Mouse (Mus musculus): ENCODE results near the gene Adamtsl1.

Adamtsl1 gene

GRCm38 (mm10) chr4:85669735-85670134 is 155.8 kb downstream of the Adamtsl1 start:
- no peak for DNase-seq (ENCODE audit: low read depth, low spot score)

GRCm38 (mm10) chr4:85672290-85672689 is 158.3 kb downstream of the Adamtsl1 start:
- DNase-seq (ENCODE audit: low read depth, low spot score): no peak

GRCm38 (mm10) chr4:85677621-85678020 is 163.6 kb downstream of the Adamtsl1 start:
- DNase-seq (ENCODE audit: low read depth, low spot score): no peak

GRCm38 (mm10) chr4:85686160-85686559 is 172.2 kb downstream of the Adamtsl1 start:
- DNase-seq (ENCODE audit: low read depth, low spot score): no peak

GRCm38 (mm10) chr4:85695237-85695636 is 181.3 kb downstream of the Adamtsl1 start:
- no peak for DNase-seq (ENCODE audit: low read depth, low spot score)

- no peak for DNase-seq (ENCODE audit: low read depth, low spot score)
These were observed 193.5 kb downstream of the Adamtsl1 start for GRCm38 (mm10) chr4:85707352-85708057.

GRCm38 (mm10) chr4:85709636-85710035 is 195.7 kb downstream of the Adamtsl1 start:
- no peak for DNase-seq (ENCODE audit: low read depth, low spot score)

GRCm38 (mm10) chr4:85724999-85725398 is 211.0 kb downstream of the Adamtsl1 start:
- no peak for DNase-seq (ENCODE audit: low read depth, low spot score)

GRCm38 (mm10) chr4:85727731-85728130 is 213.8 kb downstream of the Adamtsl1 start:
- DNase-seq (ENCODE audit: low read depth, low spot score): no peak

- no peak for DNase-seq (ENCODE audit: low read depth, low spot score)
These were observed 214.4 kb downstream of the Adamtsl1 start for GRCm38 (mm10) chr4:85728416-85728815.

- no peak for DNase-seq (ENCODE audit: low read depth, low spot score)
These were observed 226.5 kb downstream of the Adamtsl1 start for GRCm38 (mm10) chr4:85740478-85740877.

- no peak for DNase-seq (ENCODE audit: low read depth, low spot score)
These were observed 227.9 kb downstream of the Adamtsl1 start for GRCm38 (mm10) chr4:85741825-85742391.

GRCm38 (mm10) chr4:85743427-85743826 is 229.5 kb downstream of the Adamtsl1 start:
- no peak for DNase-seq (ENCODE audit: low read depth, low spot score)

GRCm38 (mm10) chr4:85762684-85763083 is 248.7 kb downstream of the Adamtsl1 start:
- no peak for DNase-seq (ENCODE audit: low read depth, low spot score)

- DNase-seq (ENCODE audit: low read depth, low spot score): no peak
These were observed 249.4 kb downstream of the Adamtsl1 start for GRCm38 (mm10) chr4:85763161-85764014.

GRCm38 (mm10) chr4:85764015-85764450 is 250.1 kb downstream of the Adamtsl1 start:
- no peak for DNase-seq (ENCODE audit: low read depth, low spot score)

GRCm38 (mm10) chr4:85764476-85764875 is 250.5 kb downstream of the Adamtsl1 start:
- no peak for DNase-seq (ENCODE audit: low read depth, low spot score)

GRCm38 (mm10) chr4:85767666-85768065 is 253.7 kb downstream of the Adamtsl1 start:
- no peak for DNase-seq (ENCODE audit: low read depth, low spot score)

- DNase-seq (ENCODE audit: low read depth, low spot score): no peak
These were observed 254.1 kb downstream of the Adamtsl1 start for GRCm38 (mm10) chr4:85768107-85768506.

GRCm38 (mm10) chr4:85782511-85782910 is 268.5 kb downstream of the Adamtsl1 start:
- no peak for DNase-seq (ENCODE audit: low read depth, low spot score)

- no peak for DNase-seq (ENCODE audit: low read depth, low spot score)
These were observed 269.9 kb downstream of the Adamtsl1 start for GRCm38 (mm10) chr4:85783768-85784379.

GRCm38 (mm10) chr4:85784428-85784827 is 270.5 kb downstream of the Adamtsl1 start:
- DNase-seq (ENCODE audit: low read depth, low spot score): no peak
